In the genomic region with DNA sequence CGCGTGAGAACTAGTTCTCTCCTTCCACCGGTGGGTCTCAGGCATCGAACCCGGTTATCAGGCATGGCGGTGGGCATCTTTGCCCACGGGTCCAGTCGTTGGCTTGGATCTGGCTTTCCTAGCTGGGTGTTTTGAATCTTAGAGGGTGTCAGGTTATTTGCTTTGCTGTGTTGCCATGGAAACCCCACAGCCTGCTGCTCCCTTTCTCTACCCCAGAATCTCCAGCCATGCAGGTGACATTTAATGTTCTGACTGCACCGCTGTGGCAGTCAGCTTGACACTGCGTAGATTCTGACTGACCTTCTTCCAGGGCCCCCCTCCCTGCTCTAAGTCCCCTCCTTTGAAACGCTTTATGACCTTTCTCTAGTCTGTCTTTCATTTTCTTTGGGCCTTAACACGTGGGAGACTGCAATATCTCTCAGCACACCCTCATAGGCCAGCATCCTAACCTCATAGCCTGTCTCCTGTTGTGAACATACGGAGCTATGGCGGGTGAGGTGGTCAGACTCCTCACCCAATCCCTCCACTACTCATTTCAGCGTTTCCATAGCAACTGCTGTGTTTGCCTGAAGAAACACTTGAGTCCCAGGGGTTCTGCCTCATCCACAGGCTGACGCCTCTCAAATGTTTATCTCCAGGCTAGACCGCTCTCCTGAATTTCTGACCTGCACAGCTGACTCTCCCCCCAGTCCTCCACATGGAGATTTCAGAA, we compare ENCODE assay signal across 14 mouse cellular contexts. TPM values are rescaled to one million over a fixed set of nuclear protein-coding genes. Genes with fewer than 3 reads are reported as not detected.
DNase-seq lines count a peak whose midpoint lies in the region; ATAC-seq lines count a peak whose summit lies in the region.
"Had no signal": no experiment of that assay in that cellular context is flagged by ENCODE, and none has a peak within 500 bp of the region (broad histone marks: within the 10 kb centered on the region; RNA-seq: fewer than 3 reads in every experiment).

No protein-coding gene starts in this region.

- peak; percentile 79 for ATAC-seq in frontal cortex, adult (ENCODE audit: low TSS enrichment)
- ATAC-seq in hindbrain, embryonic 11.5 days (ENCODE audit: low FRiP score): no peak
- peak; percentile 90 for ATAC-seq in midbrain, embryonic 15.5 days (replicated peaks)

- no peaks in the 10 kb centered on the region for H3K27me3 ChIP-seq in hindbrain, embryonic 11.5 days (ENCODE audit: control insufficient read depth, insufficient read depth, low read length)
- no peaks in the 10 kb centered on the region for H3K27me3 ChIP-seq in midbrain, embryonic 15.5 days (replicated peaks)
- H3K27me3 ChIP-seq: lung, embryonic 15.5 days; neural tube, embryonic 12.5 days had no signal

- no peaks in the 10 kb centered on the region for H3K4me1 ChIP-seq in hindbrain, embryonic 11.5 days (replicated peaks; ENCODE audit: control insufficient read depth, insufficient read depth, low read length)
- peaks cover 11% of the 10 kb centered on the region for H3K4me1 ChIP-seq in midbrain, embryonic 15.5 days
- H3K4me1 ChIP-seq: lung, embryonic 15.5 days had no signal

- no peaks in the 10 kb centered on the region for H3K36me3 ChIP-seq in hindbrain, embryonic 11.5 days (ENCODE audit: control insufficient read depth, insufficient read depth, low read length)
- no peaks in the 10 kb centered on the region for H3K36me3 ChIP-seq in midbrain, embryonic 15.5 days (replicated peaks)
- H3K36me3 ChIP-seq: lung, embryonic 15.5 days; neural tube, embryonic 12.5 days had no signal

- no peaks in the 10 kb centered on the region for H3K9me3 ChIP-seq in hindbrain, embryonic 11.5 days (ENCODE audit: control insufficient read depth, low read length)
- no peaks in the 10 kb centered on the region for H3K9me3 ChIP-seq in midbrain, embryonic 15.5 days
- H3K9me3 ChIP-seq: lung, embryonic 15.5 days; neural tube, embryonic 12.5 days had no signal

- H3K4me2 ChIP-seq in hindbrain, embryonic 11.5 days (replicated peaks; ENCODE audit: low read depth, low read length): no peak overlapping the region
- no peak overlapping the region; the same call in 1 of the 2 replicates for H3K4me2 ChIP-seq in midbrain, embryonic 15.5 days
- H3K4me2 ChIP-seq: lung, embryonic 15.5 days; neural tube, embryonic 12.5 days had no signal

- H3K9ac ChIP-seq in hindbrain, embryonic 11.5 days (ENCODE audit: low read depth, low read length): no peak overlapping the region
- H3K9ac ChIP-seq in midbrain, embryonic 15.5 days: no peak overlapping the region
- H3K9ac ChIP-seq: lung, embryonic 15.5 days; neural tube, embryonic 12.5 days had no signal

- 63% methylated on average over 17 of the region's 17 CpGs for WGBS in hindbrain, embryonic 11.5 days
- 39% methylated on average over 17 of the region's 17 CpGs for whole genome bisulfite sequencing in midbrain, embryonic 15.5 days

- no peak for DNase-seq in frontal cortex, postnatal 14 days (ENCODE audit: low spot score in 2 of 2)
- DNase-seq in ZHBTc4 (ENCODE audit: low read depth, low spot score): peak; percentile 28
- DNase-seq in hindbrain, embryonic 11.5 days (ENCODE audit: low spot score): peak; percentile 19
- DNase-seq in adrenal gland, postnatal 14 days: no peak
- DNase-seq in lung, postnatal 36 days: no peak
- no peak for DNase-seq in cerebellum, postnatal 25 days

- H3K27ac ChIP-seq in hindbrain, embryonic 11.5 days (ENCODE audit: low read depth, low read length): no peak overlapping the region
- H3K27ac ChIP-seq in midbrain, embryonic 15.5 days: peak overlapping the region; percentile 79
- H3K27ac ChIP-seq: lung, embryonic 15.5 days; neural tube, embryonic 12.5 days had no signal

- H3K4me3 ChIP-seq in hindbrain, embryonic 11.5 days (ENCODE audit: low read depth, low read length): no peak overlapping the region
- H3K4me3 ChIP-seq in midbrain, embryonic 15.5 days: no peak overlapping the region
- H3K4me3 ChIP-seq: lung, embryonic 15.5 days; neural tube, embryonic 12.5 days had no signal

RNA-seq across cellular contexts. Expression of a gene that starts 16.2 kb away (rescaled TPM):
- polyA plus RNA-seq in hindbrain, embryonic 11.5 days (2014; fragmentation: Nextera tagmentation; extraction: Ambion mirVana): not detected in 2 replicates
- not detected in 2 replicates for polyA plus RNA-seq in midbrain, embryonic 15.5 days (2015; fragmentation: Nextera tagmentation; extraction: Ambion mirVana)
- total RNA-seq in adrenal gland, postnatal 14 days (2021): 6.8 and 46.2 TPM in 2 replicates
- total RNA-seq: layer of hippocampus, postnatal 14 days had no signal
- polyA plus RNA-seq: cortical plate, adult 2 months; intestine, embryonic 14.5 days; lung, embryonic 15.5 days; neural tube, embryonic 12.5 days had no signal

RNA-seq across cellular contexts. Expression of a gene that starts 33.1 kb away (rescaled TPM):
- 0.14 TPM in 1 of 2 replicates, not detected in the other for polyA plus RNA-seq in hindbrain, embryonic 11.5 days (2014; fragmentation: Nextera tagmentation; extraction: Ambion mirVana)
- not detected in 2 replicates for polyA plus RNA-seq in midbrain, embryonic 15.5 days (2015; fragmentation: Nextera tagmentation; extraction: Ambion mirVana)
- total RNA-seq in adrenal gland, postnatal 14 days (2021): 2.1 and 3.9 TPM in 2 replicates
- total RNA-seq: gastrocnemius, postnatal 4 days; layer of hippocampus, postnatal 14 days had no signal
- polyA plus RNA-seq: neural tube, embryonic 12.5 days had no signal

RNA-seq across cellular contexts. Expression of a gene that starts 44.5 kb away (rescaled TPM):
- polyA plus RNA-seq in hindbrain, embryonic 11.5 days (2014; fragmentation: Nextera tagmentation; extraction: Ambion mirVana): 0.52 and 0.82 TPM in 2 replicates
- polyA plus RNA-seq in midbrain, embryonic 15.5 days (2015; fragmentation: Nextera tagmentation; extraction: Ambion mirVana): 2.1 and 2.8 TPM in 2 replicates
- total RNA-seq in adrenal gland, postnatal 14 days (2021): 0.15 and 0.53 TPM in 2 replicates

Comparison
In these comparisons a context has a peak if more than half of its experiments do, and no peak if none do; other contexts are left out.
1. DNase-seq: peak in ZHBTc4 (single experiment) and hindbrain, embryonic 11.5 days (single experiment); none in frontal cortex, postnatal 14 days (0 of 2), adrenal gland, postnatal 14 days (single experiment), lung, postnatal 36 days (single experiment) and cerebellum, postnatal 25 days (0 of 2).